Mouse (Mus musculus) CD4-positive, CD25-positive, alpha-beta regulatory T cell, adult 4 months (primary cell): Measurements from ENCODE around the gene Zpbp. TPM values are rescaled to one million over a fixed set of nuclear protein-coding genes. Genes with fewer than 3 reads are reported as not detected.

Experiments
- polyA plus RNA-seq, 2 experiments: library from polyadenylated mRNA; unstranded; fragments of 100-300 nt; shearing (Covaris generic); gene quantifications; one replicate each; pipeline ENCODE4 v1.2.1; 2017

Zpbp gene
- polyA plus RNA-seq, 2 experiments from 2014 or later, result 0.27 TPM

Other genes with a start within 250 kb of the Zpbp start
- under 1 TPM in 1 of 2 experiments, not detected in 1; 0.90 TPM for gene Spata48, start 314 bp downstream of the Zpbp start, polyA plus RNA-seq
- gene 4930512M02Rik, start 165.4 kb upstream of the Zpbp start, polyA plus RNA-seq, result not detected
- gene Ikzf1, start 222.6 kb upstream of the Zpbp start, polyA plus RNA-seq, result 100 to 1,000 TPM; 130 to 149 TPM